8 mouse cellular contexts compared by ENCODE assay signal in the genomic region with DNA sequence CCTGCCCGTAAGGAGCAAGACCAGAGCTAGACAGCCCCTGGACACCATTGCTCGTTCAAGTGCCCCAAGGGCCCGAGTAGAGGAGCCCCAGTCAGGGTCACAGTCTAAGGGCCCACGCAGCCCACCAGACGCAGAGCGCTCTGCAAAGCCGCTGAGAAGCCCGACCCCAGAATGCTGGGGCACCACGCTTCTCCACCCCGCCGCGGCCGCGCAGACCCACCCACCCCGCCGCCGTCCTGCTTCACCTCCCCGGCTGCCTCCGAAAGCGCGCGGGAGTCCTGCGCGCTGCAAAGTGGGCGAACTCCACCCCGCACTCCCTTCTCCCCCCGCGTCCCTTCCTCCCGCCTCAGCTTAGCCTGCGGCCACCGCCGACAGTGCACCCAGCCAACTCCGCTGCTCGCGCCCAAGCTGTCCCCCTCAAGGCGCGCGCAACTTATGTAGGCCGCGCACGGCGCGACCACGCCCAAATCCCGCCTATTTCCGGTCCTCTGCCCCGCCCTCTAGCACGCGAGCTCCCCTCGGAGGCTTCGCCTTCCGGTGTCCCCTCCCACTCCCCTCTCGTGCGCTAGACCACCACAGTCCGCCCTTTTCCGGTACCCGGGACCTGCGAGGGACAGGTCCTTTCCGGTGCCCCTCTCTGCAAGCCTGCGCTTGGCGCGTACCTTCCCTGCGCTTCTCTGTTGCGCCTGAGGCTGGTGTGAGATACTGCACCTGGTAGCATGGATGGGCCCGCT. TPM values are rescaled to one million over a fixed set of nuclear protein-coding genes. Genes with fewer than 3 reads are reported as not detected.
DNase-seq lines count a peak whose midpoint lies in the region; ATAC-seq lines count a peak whose summit lies in the region.

A gene (minus strand): TSS at position 465 of the 734 bp plus-strand sequence.

- H3K4me1 ChIP-seq in hindbrain, embryonic 13.5 days (replicated peaks) = peaks cover 12% of the 10 kb centered on the region

- H3K27me3 ChIP-seq in hindbrain, embryonic 13.5 days = no peaks in the 10 kb centered on the region

- WGBS in hindbrain, embryonic 13.5 days = under 1% methylated on average over 65 of the region's 65 CpGs

- H3K9ac ChIP-seq in hindbrain, embryonic 13.5 days = peak within 1 kb of the TSS; percentile 82

- H3K36me3 ChIP-seq in hindbrain, embryonic 13.5 days = no peaks in the 10 kb centered on the region

- peak; percentile 99 for ATAC-seq in hindbrain, embryonic 13.5 days (ENCODE audit: low FRiP score)

- H3K4me2 ChIP-seq in hindbrain, embryonic 13.5 days = peak within 1 kb of the TSS; percentile 84

- no peaks in the 10 kb centered on the region for H3K9me3 ChIP-seq in hindbrain, embryonic 13.5 days

- peak within 1 kb of the TSS; percentile 66 for H3K4me3 ChIP-seq in hindbrain, embryonic 13.5 days

- peak within 1 kb of the TSS; percentile 95 for H3K27ac ChIP-seq in hindbrain, embryonic 13.5 days

- peak; percentile 94 for DNase-seq in NIH3T3 (ENCODE audit: low read depth)
- DNase-seq in cerebellum, postnatal 10 days = peak; percentile 97 to 98
- peak; percentile 82 to 88 for DNase-seq in frontal cortex, postnatal 14 days (ENCODE audit: low spot score in 2 of 2)
- peak; percentile 74 to 85 for DNase-seq in layer of hippocampus, postnatal 25 days (ENCODE audit: extremely low spot score in 1 of 2, low spot score in 1 of 2)
- DNase-seq in lung, postnatal 25 days (ENCODE audit: low spot score) = peak; percentile 89
- peak; percentile 97 for DNase-seq in retina, embryonic 14.5 days (ENCODE audit: low spot score)
- peak; percentile 98 for DNase-seq in thymus, postnatal 4 days

RNA-seq across cellular contexts. Expression of the gene that starts here (rescaled TPM):
- 13.0 and 13.2 TPM in 2 replicates for polyA plus RNA-seq in hindbrain, embryonic 13.5 days (2015; fragmentation: Nextera tagmentation; extraction: Ambion mirVana)
- total RNA-seq in layer of hippocampus, postnatal 25 days (2021) = 1 to 10 TPM; 6.2 to 9.2 TPM

Comparison
In these comparisons a context has a peak if more than half of its experiments do, and no peak if none do; other contexts are left out.
1. Peak in every context shown above with its lines: DNase-seq, ATAC-seq, H3K4me3 ChIP-seq and H3K27ac ChIP-seq.